Mouse (Mus musculus) E14TG2a.4 (cell line): ENCODE data around the gene Slc7a1.
A peak's percentile ranks its signal among the peaks of the same experiment; 100 is the strongest.

Source experiments
- H3K27me3 ChIP-seq: 2 replicates; pipeline ENCODE4 v1.6.1; 2014; ENCODE audit warnings: low read length, control low read depth; ENCODE audit not compliant: insufficient read depth
- H3K36me3 ChIP-seq: 2 replicates; pipeline ENCODE4 v1.6.1; 2014; ENCODE audit warnings: low read length, control low read depth; ENCODE audit not compliant: insufficient read depth
- H3K4me1 ChIP-seq: replicated peaks from 2 replicates; pipeline ENCODE4 v1.6.1; 2014; ENCODE audit warnings: low read depth, low read length, control low read depth
- H3K4me3 ChIP-seq: replicated peaks from 2 replicates; pipeline ENCODE4 v1.5.1; 2014; ENCODE audit warnings: mild to moderate bottlenecking, low read length
- H3K9me3 ChIP-seq: 2 replicates; pipeline ENCODE4 v1.6.1; 2014; ENCODE audit warnings: low read length, control low read depth
- CTCF ChIP-seq: conservative IDR thresholded peaks from 2 replicates; pipeline ENCODE4 v1.5.1; 2014; ENCODE audit warnings: low read length
- NANOG ChIP-seq: IDR thresholded peaks from 2 replicates; pipeline ENCODE4 v1.6.1; 2014; ENCODE audit warnings: borderline replicate concordance, low read length, mixed read lengths
- POU5F1 ChIP-seq: IDR thresholded peaks from 2 replicates; pipeline ENCODE4 v1.6.1; 2014; ENCODE audit warnings: low read length, borderline replicate concordance

Slc7a1 gene

DNA sequence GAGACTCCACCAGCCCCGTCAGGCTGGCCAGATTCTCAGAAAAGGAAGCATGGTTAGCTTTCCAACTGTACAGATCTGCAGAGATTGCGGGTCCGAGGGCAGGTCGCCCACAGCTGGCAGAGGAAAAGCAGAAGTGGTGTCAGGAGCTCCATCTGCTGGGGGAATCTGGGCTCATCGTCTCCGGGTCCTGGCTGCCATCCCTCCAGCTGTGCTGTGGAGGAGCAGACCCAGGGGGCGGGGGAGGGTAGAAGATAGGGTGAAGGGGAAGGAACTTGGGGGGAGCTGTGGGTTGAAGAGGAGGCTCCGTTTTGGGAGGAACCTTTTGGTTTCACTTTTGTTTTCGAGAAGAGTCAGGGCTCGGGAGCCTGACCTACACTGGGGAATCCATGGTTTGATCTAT, 88.9 kb downstream of the Slc7a1 start:
- peaks cover 39% of the 10 kb centered on the region for H3K9me3 ChIP-seq
- TF ChIP-seq NANOG (no peak), CTCF (no peak), POU5F1 (no peak)

DNA sequence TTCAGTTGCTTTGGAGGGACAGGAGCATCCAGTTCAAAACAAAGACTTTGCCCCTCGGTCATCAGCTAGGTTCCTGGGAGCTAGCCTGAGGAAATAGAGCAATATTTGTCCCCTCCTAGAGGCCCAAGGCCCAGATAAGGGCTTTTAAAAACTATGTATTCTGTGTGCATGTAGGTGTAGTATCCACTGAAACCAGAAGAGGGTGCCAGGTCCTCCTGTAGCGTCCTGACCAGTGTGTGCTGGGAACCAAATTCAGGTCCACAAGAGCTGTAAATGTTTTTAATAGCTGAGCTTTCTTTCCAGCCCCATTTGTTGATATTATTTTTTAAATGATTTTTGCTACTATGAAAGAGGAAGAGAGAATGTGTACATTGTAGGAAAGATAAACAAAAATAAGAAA, 95.6 kb downstream of the Slc7a1 start:
- Histone ChIP-seq H3K4me3 (peak overlapping the region; percentile 83), H3K36me3 (peaks cover 35% of the 10 kb centered on the region), H3K4me1 (peaks cover 23% of the 10 kb centered on the region), H3K9me3 (peaks cover 13% of the 10 kb centered on the region), H3K27me3 (peaks cover 8% of the 10 kb centered on the region)
- TF ChIP-seq CTCF (peak; percentile 46), POU5F1 (no peak), NANOG (no peak)

More for the DNA sequence above, 88.9 kb downstream of the Slc7a1 start:
- Histone ChIP-seq H3K4me1 (0 out of 2 replicates have a peak, but pooled peaks cover 3% of the 10 kb centered on the region), H3K4me3 (no peak overlapping the region), H3K36me3 (peaks cover 58% of the 10 kb centered on the region), H3K27me3 (no peaks in the 10 kb centered on the region)

- TF ChIP-seq CTCF: no peak
- no peak for TF ChIP-seq NANOG
- no peak for TF ChIP-seq POU5F1
- Histone ChIP-seq H3K4me1 (peaks cover 23% of the 10 kb centered on the region), H3K36me3 (peaks cover 28% of the 10 kb centered on the region)
Measured at GRCm38 (mm10) chr5:148302968-148303367, 96.7 kb downstream of the Slc7a1 start.

GRCm38 (mm10) chr5:148293346-148293745, 106.4 kb downstream of the Slc7a1 start:
- H3K9me3 ChIP-seq: peaks cover 7% of the 10 kb centered on the region
- TF ChIP-seq CTCF: peak; percentile 99
- no peak for TF ChIP-seq NANOG
- 0 out of 2 replicates have a peak overlapping the region, but pooled peaks have one; percentile 3 for H3K4me3 ChIP-seq

More at GRCm38 (mm10) chr5:148302968-148303367, 96.7 kb downstream of the Slc7a1 start:
- Histone ChIP-seq H3K27me3 (peaks cover 9% of the 10 kb centered on the region), H3K4me3 (peak overlapping the region; percentile 83), H3K9me3 (peaks cover 2% of the 10 kb centered on the region; the same call in 1 of the 2 replicates)

DNA sequence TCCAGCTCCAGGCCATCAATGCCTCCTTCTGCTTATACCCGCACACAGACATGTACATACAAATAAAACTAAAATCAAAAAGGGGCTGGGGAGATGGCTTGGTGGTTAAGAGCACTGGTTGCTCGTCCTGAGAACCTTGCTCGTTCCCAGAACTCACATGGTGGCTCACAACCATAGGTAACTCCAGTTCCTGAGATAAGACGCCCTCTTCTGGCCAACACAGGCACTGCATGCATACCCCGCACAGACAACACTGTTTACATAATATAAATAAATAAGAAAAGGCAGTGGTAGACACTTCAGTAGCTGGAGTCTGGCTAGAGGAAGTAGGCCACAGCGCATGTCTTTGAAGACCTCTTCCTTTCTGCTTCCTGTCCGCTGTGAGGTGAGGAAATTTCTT, 106.8 kb downstream of the Slc7a1 start:
- no peaks in the 10 kb centered on the region for H3K36me3 ChIP-seq
- TF ChIP-seq NANOG: no peak
- no peak for TF ChIP-seq POU5F1
- TF ChIP-seq CTCF: peak; percentile 73
- 0 out of 2 replicates have a peak overlapping the region, but pooled peaks have one; percentile 3 for H3K4me3 ChIP-seq
- peaks cover 7% of the 10 kb centered on the region for H3K9me3 ChIP-seq
- peaks cover 39% of the 10 kb centered on the region for H3K27me3 ChIP-seq
- peaks cover 19% of the 10 kb centered on the region for H3K4me1 ChIP-seq

More at GRCm38 (mm10) chr5:148293346-148293745, 106.4 kb downstream of the Slc7a1 start:
- Histone ChIP-seq H3K27me3 (peaks cover 37% of the 10 kb centered on the region), H3K4me1 (peaks cover 18% of the 10 kb centered on the region), H3K36me3 (no peaks in the 10 kb centered on the region)

GRCm38 (mm10) chr5:148289951-148290350, 109.8 kb downstream of the Slc7a1 start:
- TF ChIP-seq NANOG (no peak), POU5F1 (no peak), CTCF (no peak)
- Histone ChIP-seq H3K27me3 (peaks cover 44% of the 10 kb centered on the region), H3K9me3 (peaks cover 7% of the 10 kb centered on the region), H3K4me3 (no peak overlapping the region), H3K4me1 (peaks cover 19% of the 10 kb centered on the region), H3K36me3 (no peaks in the 10 kb centered on the region)

- Histone ChIP-seq H3K4me3 (peak overlapping the region; percentile 69), H3K9me3 (peaks cover 7% of the 10 kb centered on the region), H3K36me3 (no peaks in the 10 kb centered on the region), H3K27me3 (peaks cover 43% of the 10 kb centered on the region), H3K4me1 (peaks cover 19% of the 10 kb centered on the region)
- TF ChIP-seq NANOG (no peak), POU5F1 (no peak)
Measured at GRCm38 (mm10) chr5:148288804-148289203, 110.9 kb downstream of the Slc7a1 start.

- Histone ChIP-seq H3K36me3 (no peaks in the 10 kb centered on the region), H3K9me3 (peaks cover 7% of the 10 kb centered on the region), H3K27me3 (peaks cover 46% of the 10 kb centered on the region), H3K4me1 (peaks cover 13% of the 10 kb centered on the region), H3K4me3 (no peak overlapping the region)
- TF ChIP-seq NANOG: no peak
- TF ChIP-seq POU5F1: no peak
Measured at GRCm38 (mm10) chr5:148287529-148287928, 112.2 kb downstream of the Slc7a1 start.

DNA sequence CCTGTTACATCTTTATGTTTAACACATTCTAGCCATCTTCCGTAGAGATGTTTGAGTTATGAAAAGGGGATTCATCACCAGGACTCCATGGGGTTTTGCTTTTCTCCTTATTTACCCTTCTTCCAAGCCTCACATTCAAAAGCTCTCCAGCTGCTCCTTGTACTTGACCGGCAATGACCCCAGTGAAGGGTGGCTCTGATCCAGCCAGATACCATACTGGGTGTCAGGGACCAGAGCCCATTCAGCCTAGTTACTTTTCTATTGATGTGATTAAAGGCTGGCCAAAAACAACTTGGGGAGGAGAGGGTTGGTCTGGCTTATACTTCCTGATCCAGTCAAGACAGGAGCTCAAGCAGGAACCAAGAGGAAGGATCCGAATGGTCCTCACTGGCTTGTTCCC, 116.1 kb downstream of the Slc7a1 start:
- no peak overlapping the region for H3K4me3 ChIP-seq
- no peaks in the 10 kb centered on the region for H3K36me3 ChIP-seq
- H3K27me3 ChIP-seq: peaks cover 40% of the 10 kb centered on the region
- TF ChIP-seq CTCF (no peak), NANOG (no peak), POU5F1 (no peak)
- no peaks in the 10 kb centered on the region for H3K9me3 ChIP-seq
- H3K4me1 ChIP-seq: peaks cover 6% of the 10 kb centered on the region; the same call in 1 of the 2 replicates
